Comparison of ENCODE assay signal across 8 mouse cellular contexts in genomic region chr10:120476516-120477336, GRCm38 (mm10). TPM values are rescaled to one million over a fixed set of nuclear protein-coding genes. Genes with fewer than 3 reads are reported as not detected.
DNase-seq lines count a peak whose midpoint lies in the region; ATAC-seq lines count a peak whose summit lies in the region.

No protein-coding gene starts in this region.

- H3K4me3 ChIP-seq in kidney, embryonic 15.5 days (replicated peaks): peak overlapping the region; percentile 93
- peak overlapping the region; percentile 59 for H3K4me3 ChIP-seq in macrophage (ENCODE audit: inconsistent target)
- peak overlapping the region; percentile 89 for H3K4me3 ChIP-seq in stomach, embryonic 16.5 days (replicated peaks; ENCODE audit: low read length)

- H3K4me2 ChIP-seq in kidney, embryonic 15.5 days: peak overlapping the region; percentile 98
- H3K4me2 ChIP-seq in stomach, embryonic 16.5 days (ENCODE audit: low read depth, low read length): peak overlapping the region; percentile 98

- H3K9ac ChIP-seq in kidney, embryonic 15.5 days: peak overlapping the region; percentile 93
- H3K9ac ChIP-seq in stomach, embryonic 16.5 days (ENCODE audit: low read length): peak overlapping the region; percentile 96

- no peaks in the 10 kb centered on the region for H3K9me3 ChIP-seq in kidney, embryonic 15.5 days (replicated peaks)
- no peaks in the 10 kb centered on the region for H3K9me3 ChIP-seq in stomach, embryonic 16.5 days (replicated peaks; ENCODE audit: control insufficient read depth, low read length)

- peak; percentile 84 for ATAC-seq in kidney, embryonic 15.5 days (replicated peaks; ENCODE audit: low FRiP score)
- ATAC-seq in stomach, embryonic 16.5 days (ENCODE audit: insufficient read depth, low FRiP score): peak; percentile 79

- no peaks in the 10 kb centered on the region for H3K36me3 ChIP-seq in kidney, embryonic 15.5 days
- H3K36me3 ChIP-seq in macrophage (ENCODE audit: inconsistent target): no peaks in the 10 kb centered on the region
- H3K36me3 ChIP-seq in stomach, embryonic 16.5 days (ENCODE audit: control insufficient read depth, insufficient read depth, low read length): no peaks in the 10 kb centered on the region

- H3K27me3 ChIP-seq in kidney, embryonic 15.5 days: no peaks in the 10 kb centered on the region
- no peaks in the 10 kb centered on the region for H3K27me3 ChIP-seq in stomach, embryonic 16.5 days (ENCODE audit: control insufficient read depth, insufficient read depth, low read length)

- under 1% methylated on average over 51 of the region's 52 CpGs for WGBS in kidney, embryonic 15.5 days
- 0% methylated on average over 44 of the region's 52 CpGs for WGBS in macrophage (ENCODE audit: missing documents)
- under 1% methylated on average over 52 of the region's 52 CpGs for WGBS in stomach, embryonic 16.5 days

- peaks cover 29% of the 10 kb centered on the region for H3K79me2 ChIP-seq in macrophage (ENCODE audit: inconsistent target)

- peaks cover 33% of the 10 kb centered on the region for H3K4me1 ChIP-seq in kidney, embryonic 15.5 days
- peaks cover 13% of the 10 kb centered on the region for H3K4me1 ChIP-seq in stomach, embryonic 16.5 days (ENCODE audit: control insufficient read depth, insufficient read depth, low read length)

- peak overlapping the region; percentile 98 for H3K27ac ChIP-seq in kidney, embryonic 15.5 days
- peak overlapping the region; percentile 73 for H3K27ac ChIP-seq in macrophage
- H3K27ac ChIP-seq in stomach, embryonic 16.5 days (ENCODE audit: low read length): peak overlapping the region; percentile 96

- peak; percentile 31 for DNase-seq in kidney, adult 11 months
- no peak for DNase-seq in kidney, adult 9 months
- DNase-seq in adrenal gland, postnatal 25 days: peak; percentile 77
- peak; percentile 27 to 52 for DNase-seq in gastrocnemius, postnatal 4 days (ENCODE audit: low spot score in 2 of 2)
- DNase-seq in layer of hippocampus, adult 9-10 months (ENCODE audit: low spot score): no peak

RNA-seq across cellular contexts. Expression of gene Hmga2, which starts 0.5 kb away (rescaled TPM):
- total RNA-seq in adrenal gland, postnatal 25 days (2021): 5.7 and 9.4 TPM in 2 replicates
- 1 to 10 TPM; 1.6 to 2.0 TPM for total RNA-seq in gastrocnemius, postnatal 4 days (2021)
- polyA plus RNA-seq in kidney, embryonic 15.5 days (2015; fragmentation: Nextera tagmentation; extraction: Ambion mirVana): 28.3 and 30.3 TPM in 2 replicates
- total RNA-seq in macrophage (2018; cell fraction: chromatin; rRNA removed): 10 to 100 TPM in 16 of 26 experiments, 1 to 10 TPM in 10; 1.9 to 95.1 (median 16.8) TPM
- 10 to 100 TPM in 13 of 26 experiments, 1 to 10 TPM in 11, under 1 TPM in 2; 0.96 to 31.6 (median 9.4) TPM for total RNA-seq in macrophage (2018; cell fraction: cytosol; rRNA removed)
- 100 to 1,000 TPM in 1 of 26 experiments, 10 to 100 TPM in 12, 1 to 10 TPM in 13; 1.1 to 120 (median 10.5) TPM for total RNA-seq in macrophage (2018; cell fraction: nucleus; rRNA removed)
- 3.6 to 62.9 TPM (median 18.0 TPM) in 3 replicates for polyA plus RNA-seq in macrophage (2018)
- 15.8 and 17.7 TPM in 2 replicates for polyA plus RNA-seq in stomach, embryonic 16.5 days (2015; fragmentation: Nextera tagmentation; extraction: Ambion mirVana)

Comparison
In these comparisons a context has a peak if more than half of its experiments do, and no peak if none do; other contexts are left out.
1. DNase-seq: peak in kidney, adult 11 months (single experiment), adrenal gland, postnatal 25 days (single experiment) and gastrocnemius, postnatal 4 days (2 of 2); none in kidney, adult 9 months (single experiment) and layer of hippocampus, adult 9-10 months (single experiment).
2. Peak in every context shown above with its lines, with median percentiles within 50 percentile points of each other: H3K27ac ChIP-seq and H3K4me3 ChIP-seq.